Mouse (Mus musculus) CH12.LX (cell line): ENCODE data around the gene S100a2. TPM values are rescaled to one million over a fixed set of nuclear protein-coding genes. Genes with fewer than 3 reads are reported as not detected.

Experiments used
- DNase-seq: peaks from one replicate; pipeline ENCODE4 v3.0.0-alpha.2; 2013; ENCODE audit errors: extremely low read depth
- H3K27ac ChIP-seq: 2 replicates; pipeline ENCODE4 v1.5.1; 2012; ENCODE audit warnings: low read depth, mild to moderate bottlenecking, control low read depth, moderate library complexity; ENCODE audit not compliant: insufficient read depth
- H3K27me3 ChIP-seq: replicated peaks from 2 replicates; pipeline ENCODE3; 2012; ENCODE audit warnings: inconsistent platforms
- H3K36me3 ChIP-seq, 2 experiments: replicated peaks in 1 of 2; 2 replicates each; pipeline versions ENCODE3 to v1.6.1; 2012; ENCODE audit warnings: inconsistent platforms in 1 of 2, low read length in 1 of 2, mild to moderate bottlenecking in 1 of 2, mixed read lengths in 1 of 2, moderate library complexity in 1 of 2; ENCODE audit not compliant: control insufficient read depth in 1 of 2, insufficient read depth in 1 of 2
- H3K4me1 ChIP-seq, 2 experiments: 2 replicates each; pipeline ENCODE4 v1.6.1; 2012; ENCODE audit warnings: inconsistent platforms in 1 of 2, moderate library complexity in 1 of 2; ENCODE audit not compliant: insufficient read depth in 2 of 2, control insufficient read depth in 1 of 2
- H3K4me2 ChIP-seq: 2 replicates; pipeline ENCODE4 v1.6.1; 2012; ENCODE audit warnings: low read depth, mild to moderate bottlenecking, control low read depth; ENCODE audit not compliant: poor library complexity, insufficient read depth, severe bottlenecking
- H3K4me3 ChIP-seq, 3 experiments: fragments of 150-350 bp in 1 of 3; sonication (generic) in 1 of 3; replicated peaks in 1 of 3; 2 replicates each; pipeline versions ENCODE3 to v1.5.1; 2011 to 2012; ENCODE audit warnings: low read depth in 2 of 3, low read length in 2 of 3, mild to moderate bottlenecking in 2 of 3, moderate library complexity in 2 of 3, control low read depth in 1 of 3, improper control_type of control experiment in 1 of 3, inconsistent platforms in 1 of 3, mixed read lengths in 1 of 3; ENCODE audit not compliant: poor library complexity in 1 of 3
- H3K79me2 ChIP-seq: replicated peaks from 2 replicates; pipeline ENCODE4 v1.6.1; 2012; ENCODE audit warnings: mild to moderate bottlenecking, moderate library complexity; ENCODE audit not compliant: control insufficient read depth, poor library complexity, insufficient read depth, severe bottlenecking; ENCODE audit errors: extremely low read depth
- H3K9ac ChIP-seq: 2 replicates; pipeline ENCODE4 v1.6.1; 2012; ENCODE audit warnings: low read depth, mild to moderate bottlenecking, control low read depth, moderate library complexity; ENCODE audit not compliant: insufficient read depth
- H3K9me3 ChIP-seq: replicated peaks from 2 replicates; pipeline ENCODE3; 2012; ENCODE audit warnings: low read length, inconsistent platforms, mixed read lengths
- E2F4 ChIP-seq: IDR thresholded peaks from 2 replicates; pipeline ENCODE4 v1.6.1; 2011; ENCODE audit warnings: low read depth, low read length, improper control_type of control experiment; ENCODE audit not compliant: insufficient replicate concordance
- ELF1 ChIP-seq: IDR thresholded peaks from 2 replicates; pipeline ENCODE4 v1.6.1; 2014; ENCODE audit warnings: low read depth, mild to moderate bottlenecking, inconsistent platforms, low read length, improper control_type of control experiment
- HCFC1 ChIP-seq: IDR thresholded peaks from 2 replicates; pipeline ENCODE4 v1.6.1; 2012; ENCODE audit warnings: low read depth, mild to moderate bottlenecking, inconsistent platforms, low read length, improper control_type of control experiment
- JUN ChIP-seq: IDR thresholded peaks from 2 replicates; pipeline ENCODE4 v1.6.1; 2011; ENCODE audit warnings: low read depth, mild to moderate bottlenecking, low read length, improper control_type of control experiment, moderate library complexity; ENCODE audit not compliant: insufficient read depth
- MAX ChIP-seq: IDR thresholded peaks from 2 replicates; pipeline ENCODE4 v1.6.1; 2011; ENCODE audit warnings: low read length, improper control_type of control experiment
- MEF2A ChIP-seq: IDR thresholded peaks from 2 replicates; pipeline ENCODE4 v1.6.1; 2014; ENCODE audit warnings: low read depth, mild to moderate bottlenecking, inconsistent platforms, low read length, improper control_type of control experiment, borderline replicate concordance
- PAX5 ChIP-seq: IDR thresholded peaks from 2 replicates; pipeline ENCODE4 v1.6.1; 2012; ENCODE audit warnings: low read length, inconsistent platforms, mixed read lengths
- RAD21 ChIP-seq: IDR thresholded peaks from 2 replicates; pipeline ENCODE4 v1.6.1; 2011; ENCODE audit warnings: low read depth, mild to moderate bottlenecking, low read length, improper control_type of control experiment, moderate library complexity
- RCOR1 ChIP-seq: conservative IDR thresholded peaks from 2 replicates; pipeline ENCODE4 v1.6.1; 2012; ENCODE audit warnings: low read depth, mild to moderate bottlenecking, inconsistent platforms, low read length, improper control_type of control experiment
- SMC3 ChIP-seq: IDR thresholded peaks from 2 replicates; pipeline ENCODE4 v1.6.1; 2011; ENCODE audit warnings: low read depth, low read length, improper control_type of control experiment
- UBTF ChIP-seq: IDR thresholded peaks from 2 replicates; pipeline ENCODE4 v1.6.1; 2012; ENCODE audit warnings: low read depth, mild to moderate bottlenecking, inconsistent platforms, low read length, improper control_type of control experiment, moderate library complexity
- USF2 ChIP-seq: conservative IDR thresholded peaks from 2 replicates; pipeline ENCODE4 v1.6.1; 2011; ENCODE audit warnings: low read depth, low read length, improper control_type of control experiment
- ZC3H11A ChIP-seq: IDR thresholded peaks from 2 replicates; pipeline ENCODE4 v1.6.1; 2012; ENCODE audit warnings: low read depth, mild to moderate bottlenecking, inconsistent platforms, low read length, improper control_type of control experiment
- dilution Hi-C: fragments of 300-500 bp; cut with MboI; formaldehyde crosslinking; loops from 2 replicates; pipeline ENCODE4 v1.14.3; 2020; ENCODE audit warnings: low sequenced_read_pairs; ENCODE audit not compliant: extremely low pct_unique_long_range_greater_than_20kb, extremely low pct_ligation_motif_present
- in situ Hi-C: fragments of 300-500 bp; cut with MboI; formaldehyde crosslinking; loops from 3 replicates; pipeline ENCODE4 v1.14.3; 2019; ENCODE audit warnings: low sequenced_read_pairs, low pct_ligation_motif_present, low pct_unique_long_range_greater_than_20kb, mixed read lengths
- polyA plus RNA-seq: library from polyadenylated mRNA; unstranded; fragments of >175 nt; gene quantifications from 2 replicates; pipeline ENCODE4 v1.2.1, GENCODE M21; 2012; ENCODE audit warnings: low read depth; ENCODE audit not compliant: insufficient read length
- total RNA-seq, 2 experiments: library from RNA; depleted of rRNA; stranded (reverse); fragments of 300-350 nt in 1 of 2; fragments of >200 nt in 1 of 2; gene quantifications; 2 replicates each; pipeline ENCODE4 v1.2.3; 2012 to 2014

Gene S100a2
- total and polyA plus RNA-seq, 3 experiments, result not detected

DNA sequence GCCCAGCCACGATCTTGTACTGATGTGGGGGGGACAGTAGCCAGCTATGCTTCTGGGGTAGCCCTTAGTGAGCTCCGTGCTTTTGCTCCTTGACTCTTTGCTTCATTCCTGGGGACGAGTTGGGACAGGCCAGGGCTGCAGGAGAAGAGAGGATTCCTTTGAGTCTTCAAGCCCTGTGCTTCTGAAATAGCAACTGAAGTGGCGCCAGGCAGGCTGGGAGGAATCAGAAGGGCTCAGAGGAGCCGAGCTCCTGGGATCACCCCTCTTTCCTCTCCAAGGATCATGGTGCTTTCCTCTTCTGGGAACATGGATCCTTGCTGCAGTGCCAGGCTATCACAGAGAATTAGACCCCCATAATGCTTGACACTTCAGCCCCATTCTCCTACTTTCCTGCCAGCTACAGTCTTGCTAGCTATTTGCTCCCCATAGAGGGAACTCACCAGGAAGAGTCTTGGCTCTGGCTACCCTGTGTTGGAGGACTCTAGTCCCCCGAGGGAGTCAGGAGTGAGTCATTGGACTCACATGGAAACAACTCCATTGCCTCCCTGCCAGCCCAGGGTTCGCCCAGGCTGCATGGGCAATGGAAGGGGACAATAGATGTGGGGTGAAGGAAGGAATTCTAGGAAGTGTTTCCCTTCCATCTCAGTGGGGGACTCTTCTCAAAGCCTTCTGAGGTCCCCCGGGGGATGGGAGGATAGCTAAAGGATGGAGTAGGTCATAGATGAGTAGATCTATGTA, 10.6 kb downstream of the S100a2 start:
- dilution Hi-C loops (no loop called here), in situ Hi-C loops (no loop called here)
- H3K79me2 ChIP-seq, result no peaks in the 10 kb centered on the region
- no peak overlapping the region for H3K4me3 ChIP-seq
- no peak overlapping the region for H3K4me2 ChIP-seq
- no peak for TF ChIP-seq RAD21
- TF ChIP-seq RCOR1, result no peak
- no peak for TF ChIP-seq MEF2A
- TF ChIP-seq HCFC1, result no peak
- no peak for TF ChIP-seq E2F4
- no peak for TF ChIP-seq JUN
- no peak for TF ChIP-seq PAX5
- no peak for TF ChIP-seq USF2
- no peak for TF ChIP-seq SMC3
- no peak for TF ChIP-seq ELF1
- no peak for TF ChIP-seq MAX
- H3K27ac ChIP-seq, result no peak overlapping the region
- no peak for DNase-seq
- no peaks in the 10 kb centered on the region for H3K9me3 ChIP-seq
- H3K27me3 ChIP-seq, result no peaks in the 10 kb centered on the region
- H3K9ac ChIP-seq, result no peak overlapping the region
- H3K36me3 ChIP-seq, result no peaks in the 10 kb centered on the region
- H3K4me1 ChIP-seq, result peaks cover 6 to 7% of the 10 kb centered on the region in 2 experiments

DNA sequence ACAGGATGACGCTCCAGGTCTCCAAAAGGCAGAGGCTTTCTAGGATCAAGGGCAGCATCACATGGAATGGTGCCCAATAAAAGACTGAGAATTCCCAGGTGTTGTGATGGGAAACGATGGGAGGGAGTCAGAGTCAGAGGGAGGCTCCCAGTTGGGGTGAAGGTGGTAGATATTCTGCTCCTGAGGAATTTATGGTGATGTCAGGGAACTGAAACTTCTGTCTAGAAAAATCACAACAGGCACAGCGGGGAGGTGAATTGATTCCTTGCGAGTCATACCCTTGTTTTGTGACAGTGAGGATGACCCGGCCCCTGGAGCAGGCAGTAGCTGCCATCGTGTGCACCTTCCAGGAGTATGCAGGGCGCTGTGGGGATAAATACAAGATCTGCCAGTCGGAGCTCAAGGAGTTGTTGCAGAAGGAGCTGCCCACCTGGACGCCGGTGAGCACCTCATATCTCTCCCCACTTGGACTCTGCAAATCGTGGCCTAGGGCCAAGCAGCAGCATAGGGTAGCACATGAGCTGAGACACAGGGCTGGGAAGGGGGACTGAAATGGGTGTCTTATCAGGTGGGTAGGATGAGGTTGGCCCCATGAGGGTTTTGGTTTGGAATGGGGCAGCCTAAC, 11.6 kb downstream of the S100a2 start, which contains the start of gene Gm42674:
Gene Gm42674, plus strand, starts transcription at position 419 of the 625 bp plus-strand sequence.
- H3K79me2 ChIP-seq, result no peaks in the 10 kb centered on the region
- no peak within 1 kb of the TSS for H3K4me2 ChIP-seq
- in situ Hi-C loops (no loop called here), dilution Hi-C loops (no loop called here)
- H3K4me1 ChIP-seq, result peaks cover 3 to 7% of the 10 kb centered on the region in 2 experiments
- no peak within 1 kb of the TSS for H3K27ac ChIP-seq
- no peaks in the 10 kb centered on the region for H3K9me3 ChIP-seq
- TF ChIP-seq ZC3H11A (no peak), UBTF (no peak)
- H3K4me3 ChIP-seq, result no peak within 1 kb of the TSS
- no peaks in the 10 kb centered on the region for H3K27me3 ChIP-seq
- H3K36me3 ChIP-seq, result no peaks in the 10 kb centered on the region
- DNase-seq, result no peak
- H3K9ac ChIP-seq, result no peak within 1 kb of the TSS
